ENCODE assay signal across 7 mouse cellular contexts in genomic region chr2:170153421-170154271, GRCm38 (mm10). TPM values are rescaled to one million over a fixed set of nuclear protein-coding genes. Genes with fewer than 3 reads are reported as not detected.
DNase-seq lines count a peak whose midpoint lies in the region; ATAC-seq and TF ChIP-seq lines count a peak whose summit lies in the region.

No protein-coding gene starts in this region.

- peak overlapping the region; percentile 69 for H3K27ac ChIP-seq in brown adipose tissue, adult 24 weeks (replicated peaks; ENCODE audit: low read depth, low read length)
- no peak overlapping the region for H3K27ac ChIP-seq in intestine, embryonic 14.5 days (ENCODE audit: low read depth)
- peak overlapping the region; percentile 97 for H3K27ac ChIP-seq in liver, postnatal 0 days (ENCODE audit: low read depth)
- H3K27ac ChIP-seq in neural tube, embryonic 15.5 days (replicated peaks), result no peak overlapping the region

- DNase-seq in Muller cell, postnatal 12 days (ENCODE audit: inconsistent ontology term), result peak; percentile 42
- DNase-seq in gastrocnemius, postnatal 36 days, result peak; percentile 54 to 76
- DNase-seq in intestine, embryonic 14.5 days (ENCODE audit: low spot score), result peak; percentile 78
- DNase-seq in liver, postnatal 0 days, result peak; percentile 71
- DNase-seq in right cerebral cortex, adult 18-20 months, result no peak

- intact Hi-C loops in gastrocnemius, postnatal 36 days (cut with DNase I), result no loop called here

- no peaks in the 10 kb centered on the region for H3K9me3 ChIP-seq in intestine, embryonic 14.5 days (ENCODE audit: control insufficient read depth, low read length)
- no peaks in the 10 kb centered on the region for H3K9me3 ChIP-seq in liver, postnatal 0 days (ENCODE audit: low read length)
- H3K9me3 ChIP-seq in neural tube, embryonic 15.5 days (replicated peaks), result no peaks in the 10 kb centered on the region

- H3K4me3 ChIP-seq in brown adipose tissue, adult 24 weeks (ENCODE audit: insufficient read depth, low read depth, low read length), result peak overlapping the region; percentile 64
- H3K4me3 ChIP-seq in intestine, embryonic 14.5 days (ENCODE audit: low read depth, low read length), result peak overlapping the region; percentile 33
- H3K4me3 ChIP-seq in liver, postnatal 0 days (ENCODE audit: low read depth, low read length), result peak overlapping the region; percentile 66
- peak overlapping the region; percentile 27 for H3K4me3 ChIP-seq in neural tube, embryonic 15.5 days (replicated peaks)

- WGBS in intestine, embryonic 14.5 days, result 5% methylated on average over 37 of the region's 37 CpGs
- under 1% methylated on average over 37 of the region's 37 CpGs for WGBS in liver, postnatal 0 days (ENCODE audit: insufficient replicate concordance)
- WGBS in neural tube, embryonic 15.5 days, result 5% methylated on average over 37 of the region's 37 CpGs

- peaks cover 6% of the 10 kb centered on the region; the same call in 1 of the 2 replicates for H3K4me1 ChIP-seq in brown adipose tissue, adult 24 weeks (ENCODE audit: control insufficient read depth, insufficient read depth, insufficient read length, low read length)
- peaks cover 30% of the 10 kb centered on the region for H3K4me1 ChIP-seq in intestine, embryonic 14.5 days (replicated peaks; ENCODE audit: control insufficient read depth, insufficient read depth, low read length)
- H3K4me1 ChIP-seq in liver, postnatal 0 days (ENCODE audit: insufficient read depth), result peaks cover 38% of the 10 kb centered on the region
- H3K4me1 ChIP-seq in neural tube, embryonic 15.5 days, result peaks cover 21% of the 10 kb centered on the region

- 0 out of 2 replicates have a peak, but pooled peaks have one; percentile 3 for TF ChIP-seq CTCF in liver, postnatal 0 days (IDR thresholded peaks at IDR 0.05; ENCODE audit: low read depth)

- peak overlapping the region; percentile 68 for H3K4me2 ChIP-seq in intestine, embryonic 14.5 days (ENCODE audit: low read length)
- peak overlapping the region; percentile 89 for H3K4me2 ChIP-seq in liver, postnatal 0 days (ENCODE audit: low read depth, low read length)
- H3K4me2 ChIP-seq in neural tube, embryonic 15.5 days, result peak overlapping the region; percentile 56

- H3K9ac ChIP-seq in intestine, embryonic 14.5 days (ENCODE audit: low read length), result peak overlapping the region; percentile 46
- peak overlapping the region; percentile 89 for H3K9ac ChIP-seq in liver, postnatal 0 days (replicated peaks)
- H3K9ac ChIP-seq in neural tube, embryonic 15.5 days (replicated peaks), result peak overlapping the region; percentile 2

- no peak for TF ChIP-seq EP300 in liver, postnatal 0 days (IDR thresholded peaks at IDR 0.05; ENCODE audit: low read depth)

- ATAC-seq in intestine, embryonic 14.5 days (replicated peaks; ENCODE audit: low FRiP score, low TSS enrichment, low read depth), result no peak
- ATAC-seq in liver, postnatal 0 days, result peak; percentile 22
- no peak for ATAC-seq in neural tube, embryonic 15.5 days (ENCODE audit: low FRiP score)

- no peaks in the 10 kb centered on the region for H3K36me3 ChIP-seq in intestine, embryonic 14.5 days (ENCODE audit: control insufficient read depth, insufficient read depth, low read length)
- H3K36me3 ChIP-seq in liver, postnatal 0 days (replicated peaks; ENCODE audit: insufficient read depth, low read length), result no peaks in the 10 kb centered on the region
- H3K36me3 ChIP-seq in neural tube, embryonic 15.5 days, result no peaks in the 10 kb centered on the region

- no peaks in the 10 kb centered on the region for H3K27me3 ChIP-seq in intestine, embryonic 14.5 days (replicated peaks; ENCODE audit: control insufficient read depth, insufficient read depth, low read length)
- H3K27me3 ChIP-seq in liver, postnatal 0 days (ENCODE audit: insufficient read depth, low read length), result no peaks in the 10 kb centered on the region
- no peaks in the 10 kb centered on the region for H3K27me3 ChIP-seq in neural tube, embryonic 15.5 days (replicated peaks)

RNA-seq across cellular contexts. Expression of gene Zfp217, which starts 5.7 kb away (rescaled TPM):
- polyA plus RNA-seq in brown adipose tissue, adult 24 weeks (2012; ENCODE audit: insufficient read depth, insufficient read length, missing spikeins), result 5.3 and 7.2 TPM in 2 replicates
- total RNA-seq in gastrocnemius, postnatal 36 days (2021), result 1 to 10 TPM; 4.3 to 5.7 TPM
- 3.8 and 4.3 TPM in 2 replicates for polyA plus RNA-seq in intestine, embryonic 14.5 days (2014; fragmentation: Nextera tagmentation; extraction: Ambion mirVana)
- polyA plus RNA-seq in liver, postnatal 0 days (2015; fragmentation: Nextera tagmentation; extraction: Ambion mirVana), result 2.1 and 2.4 TPM in 2 replicates
- 0.82 and 2.4 TPM in 2 replicates for polyA plus RNA-seq in neural tube, embryonic 15.5 days (2015; fragmentation: Nextera tagmentation; extraction: Ambion mirVana)

Comparison
In these comparisons a context has a peak if more than half of its experiments do, and no peak if none do; other contexts are left out.
1. H3K27ac ChIP-seq: peak in brown adipose tissue, adult 24 weeks (single experiment) and liver, postnatal 0 days (single experiment); none in intestine, embryonic 14.5 days (single experiment) and neural tube, embryonic 15.5 days (single experiment).
2. H3K9ac ChIP-seq: peak in every context shown above with its lines; median percentile 89 in liver, postnatal 0 days; 46 in intestine, embryonic 14.5 days; 2 in neural tube, embryonic 15.5 days.
3. Peak in every context shown above with its lines, with median percentiles within 50 percentile points of each other: H3K4me3 ChIP-seq and H3K4me2 ChIP-seq.